Mouse (Mus musculus): ENCODE data around the gene Sfmbt1. TPM values are rescaled to one million over a fixed set of nuclear protein-coding genes. Genes with fewer than 3 reads are reported as not detected.
A peak's percentile ranks its signal among the peaks of the same experiment; 100 is the strongest.

The Sfmbt1 gene
- polyA plus RNA-seq (2015; fragmentation: Nextera tagmentation; extraction: Ambion mirVana) = 11.4 and 12.3 TPM in 2 replicates

DNA sequence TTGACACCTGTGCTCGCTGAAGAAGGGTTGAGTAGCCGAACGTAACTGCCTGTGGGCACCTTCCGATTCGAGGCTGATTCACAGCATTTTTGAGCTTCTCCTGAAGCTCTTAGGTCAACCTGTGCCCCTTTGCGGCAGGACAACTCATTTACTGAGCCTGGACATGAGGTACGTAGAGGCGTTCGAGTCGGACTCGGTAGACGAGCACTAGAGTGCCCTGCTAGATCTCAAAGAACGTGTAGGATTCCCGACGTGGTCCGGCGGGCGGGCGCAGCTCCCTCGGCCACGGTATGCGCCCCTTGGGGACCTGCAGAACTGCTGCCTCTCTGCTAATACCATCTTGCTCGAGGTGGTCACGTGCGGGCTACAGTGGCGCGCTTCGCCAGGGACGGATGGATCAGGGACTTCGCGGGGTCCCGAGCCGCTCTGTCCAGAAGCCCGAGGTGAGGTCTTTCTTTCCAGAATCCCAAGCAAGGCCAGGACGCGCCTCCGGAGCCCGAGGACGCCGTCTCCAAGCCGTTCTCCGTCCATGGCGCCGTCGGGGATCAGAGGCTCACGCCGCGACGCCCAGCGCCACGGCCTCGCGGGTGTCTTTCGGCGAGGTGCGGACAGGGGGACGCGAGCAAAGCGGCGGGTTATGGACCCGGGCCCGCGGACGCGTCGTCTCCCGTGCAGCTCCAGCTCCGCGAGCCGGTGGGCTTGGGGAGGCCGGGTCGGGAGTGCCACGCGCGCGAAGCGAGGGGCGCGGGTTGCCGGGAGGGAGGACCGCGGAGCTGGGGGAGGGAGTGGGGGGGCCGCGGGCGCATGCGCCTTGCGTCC lies at the start of gene Sfmbt1:
TSS of gene Sfmbt1 (plus strand) at position 51 of the 819 bp plus-strand sequence.
- ATAC-seq = peak; percentile 40
- H3K9ac ChIP-seq = peak within 1 kb of the TSS; percentile 85
- peak within 1 kb of the TSS; percentile 95 for H3K4me3 ChIP-seq (replicated peaks)
- no peaks in the 10 kb centered on the region for H3K9me3 ChIP-seq
- H3K27ac ChIP-seq = peak within 1 kb of the TSS; percentile 83
- H3K27me3 ChIP-seq (replicated peaks) = peaks cover 9% of the 10 kb centered on the region; the same call in 1 of the 2 replicates
- H3K36me3 ChIP-seq = no peaks in the 10 kb centered on the region
- peak within 1 kb of the TSS; percentile 91 for H3K4me2 ChIP-seq (replicated peaks)
- peaks cover 9% of the 10 kb centered on the region; the same call in 1 of the 2 replicates for H3K4me1 ChIP-seq (replicated peaks)
- 2% methylated on average over 83 of the region's 87 CpGs for WGBS

DNA sequence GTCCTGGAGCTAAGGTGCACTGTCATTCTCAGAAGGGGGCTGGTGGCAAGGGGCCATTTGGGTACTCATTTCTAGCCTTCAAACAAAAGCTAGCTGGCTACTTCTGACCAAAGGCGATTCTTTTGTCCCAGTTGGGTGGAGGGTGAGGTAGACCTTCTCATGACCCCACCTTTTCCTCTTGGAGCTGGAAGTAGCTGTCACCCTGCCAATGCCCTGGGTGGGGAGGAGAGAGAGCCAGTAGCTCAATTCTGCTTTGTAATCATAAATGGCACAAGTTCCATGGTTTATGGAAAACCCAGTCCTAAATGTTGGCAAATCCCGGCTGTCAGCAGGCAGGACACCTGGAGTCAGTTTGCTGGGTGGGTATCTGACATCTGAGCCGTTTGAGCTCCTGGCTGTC lies 48.6 kb upstream of the Sfmbt1 start:
- no peak for ATAC-seq
- WGBS = 83% methylated on average over 3 of the region's 3 CpGs

DNA sequence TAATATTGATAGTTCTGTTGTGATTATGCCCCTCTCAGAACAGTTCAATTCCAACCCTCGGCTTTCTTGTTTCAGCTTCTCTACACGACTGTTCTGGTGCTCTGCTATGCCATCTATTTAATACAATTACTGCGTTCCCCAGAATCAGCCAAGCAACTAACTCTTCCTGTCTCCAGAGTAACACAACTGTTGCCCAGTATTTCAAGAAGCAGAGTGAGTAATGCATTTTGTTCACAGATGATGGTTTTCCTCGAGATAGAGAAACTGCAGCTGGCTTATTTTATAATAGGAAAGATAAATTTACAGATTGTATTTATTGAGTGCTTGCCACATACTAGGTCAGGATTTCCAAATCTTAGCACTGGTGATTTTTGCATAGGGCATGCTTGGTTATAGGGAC lies 48.0 kb upstream of the Sfmbt1 start:
- H3K4me2 ChIP-seq (replicated peaks) = no peak overlapping the region
- H3K4me3 ChIP-seq (replicated peaks) = no peak overlapping the region
- no peaks in the 10 kb centered on the region for H3K4me1 ChIP-seq (replicated peaks)
- H3K9ac ChIP-seq = no peak overlapping the region
- ATAC-seq = no peak
- H3K36me3 ChIP-seq = peaks cover 29% of the 10 kb centered on the region
- WGBS = 79% methylated on average over 4 of the region's 4 CpGs
- no peaks in the 10 kb centered on the region for H3K27me3 ChIP-seq (replicated peaks)
- no peak overlapping the region for H3K27ac ChIP-seq
- H3K9me3 ChIP-seq = no peaks in the 10 kb centered on the region

More for the DNA sequence above, 48.6 kb upstream of the Sfmbt1 start:
- no peak overlapping the region for H3K4me3 ChIP-seq (replicated peaks)
- H3K4me2 ChIP-seq (replicated peaks) = no peak overlapping the region
- no peaks in the 10 kb centered on the region for H3K9me3 ChIP-seq
- H3K27me3 ChIP-seq (replicated peaks) = no peaks in the 10 kb centered on the region
- H3K9ac ChIP-seq = no peak overlapping the region
- no peak overlapping the region for H3K27ac ChIP-seq
- H3K36me3 ChIP-seq = peaks cover 29% of the 10 kb centered on the region
- H3K4me1 ChIP-seq (replicated peaks) = no peaks in the 10 kb centered on the region

DNA sequence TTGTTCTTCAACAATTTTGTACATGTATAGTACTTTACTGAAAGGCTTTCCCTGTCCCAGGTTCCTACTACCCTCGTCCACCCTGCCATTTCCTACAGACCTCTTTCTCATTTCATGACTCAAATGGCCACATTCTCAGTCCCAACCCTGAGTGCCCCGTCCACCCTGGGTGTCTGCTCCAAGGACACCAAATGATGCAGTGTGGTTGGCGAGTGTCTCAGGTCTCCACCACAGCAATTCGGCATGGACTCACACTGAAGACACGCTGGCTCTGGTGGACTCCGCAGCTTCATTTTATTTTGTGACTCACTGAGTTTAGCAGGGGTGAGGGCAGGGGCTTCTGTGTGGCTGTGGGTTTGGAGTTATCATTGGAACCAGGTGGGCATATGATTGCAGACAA lies 44.5 kb upstream of the Sfmbt1 start:
- Histone ChIP-seq H3K27ac (no peak overlapping the region), H3K4me1 (replicated peaks) (no peaks in the 10 kb centered on the region), H3K4me2 (replicated peaks) (no peak overlapping the region), H3K9me3 (no peaks in the 10 kb centered on the region), H3K27me3 (replicated peaks) (no peaks in the 10 kb centered on the region), H3K9ac (no peak overlapping the region), H3K4me3 (replicated peaks) (no peak overlapping the region), H3K36me3 (peaks cover 20% of the 10 kb centered on the region; the same call in 1 of the 2 replicates)
- no peak for ATAC-seq
- WGBS = 96% methylated on average over 6 of the region's 6 CpGs

DNA sequence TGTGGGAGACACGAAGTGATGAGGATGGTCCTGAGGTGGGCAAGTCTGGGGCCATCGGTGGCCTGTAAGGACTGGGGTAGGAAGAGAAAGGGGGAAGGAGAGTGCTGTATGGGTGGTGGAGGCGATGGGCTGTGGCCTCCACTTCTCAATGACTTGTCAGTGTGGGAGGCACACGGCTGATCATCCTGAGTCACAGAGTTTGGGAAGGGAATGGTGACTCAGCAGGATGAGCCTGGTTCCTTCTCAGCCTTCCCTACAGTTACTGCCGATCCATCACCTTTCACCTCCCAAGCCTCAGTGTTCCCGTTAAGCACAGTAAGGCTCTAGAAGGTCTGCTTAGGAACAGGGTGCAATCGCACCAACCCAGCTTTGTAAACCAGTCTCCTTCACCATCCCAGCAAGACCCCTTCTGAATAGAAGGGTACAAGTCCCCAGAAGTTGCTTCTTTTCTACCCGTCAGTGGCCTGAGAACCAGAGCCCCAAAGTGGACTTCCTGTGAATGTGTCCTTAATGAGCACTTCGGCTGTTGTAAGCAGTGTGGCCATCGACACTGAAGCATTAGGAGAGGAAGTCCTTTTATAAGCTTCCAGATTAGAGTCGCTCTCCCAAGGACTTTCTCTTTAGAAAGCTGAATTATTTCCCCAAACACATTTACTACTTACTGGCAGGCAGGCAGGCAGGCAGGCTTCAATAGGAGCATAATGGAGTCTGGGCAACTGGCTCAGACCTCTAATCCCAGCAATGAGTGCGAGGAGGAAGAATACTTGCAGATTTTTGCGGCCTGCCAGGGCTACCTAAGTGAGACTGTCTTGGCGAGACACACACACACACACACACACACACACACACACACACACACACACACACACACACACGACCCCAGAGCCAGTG lies 43.3 kb upstream of the Sfmbt1 start:
- no peak overlapping the region for H3K4me2 ChIP-seq (replicated peaks)
- H3K4me1 ChIP-seq (replicated peaks) = no peaks in the 10 kb centered on the region
- no peak overlapping the region for H3K27ac ChIP-seq
- H3K9ac ChIP-seq = no peak overlapping the region
- no peaks in the 10 kb centered on the region for H3K27me3 ChIP-seq (replicated peaks)
- no peak overlapping the region for H3K4me3 ChIP-seq (replicated peaks)
- 73% methylated on average over 15 of the region's 15 CpGs for WGBS
- H3K36me3 ChIP-seq = peaks cover 18% of the 10 kb centered on the region; the same call in 1 of the 2 replicates
- no peaks in the 10 kb centered on the region for H3K9me3 ChIP-seq
- peak; percentile 39 for ATAC-seq

DNA sequence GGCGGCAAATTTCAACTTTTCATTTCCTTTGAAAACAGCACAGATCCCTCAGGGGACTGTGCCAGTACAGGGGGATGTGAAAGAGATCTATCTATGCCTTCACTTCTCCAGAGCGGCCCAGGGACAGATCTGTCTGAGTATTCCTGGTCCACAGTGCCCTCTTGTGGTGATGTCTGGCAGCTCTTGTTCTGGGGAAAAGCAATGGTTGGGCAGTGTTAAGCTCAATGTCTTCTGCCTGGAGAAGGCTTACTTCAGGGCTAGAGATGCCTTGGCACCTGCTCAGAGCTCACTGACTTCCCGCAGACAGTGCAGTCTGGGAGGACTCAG lies 42.7 kb upstream of the Sfmbt1 start:
- H3K4me3 ChIP-seq (replicated peaks) = no peak overlapping the region
- H3K9me3 ChIP-seq = no peaks in the 10 kb centered on the region
- H3K9ac ChIP-seq = no peak overlapping the region
- WGBS = 11% methylated on average over 3 of the region's 3 CpGs
- no peaks in the 10 kb centered on the region for H3K27me3 ChIP-seq (replicated peaks)
- no peak overlapping the region for H3K4me2 ChIP-seq (replicated peaks)
- peak; percentile 90 for ATAC-seq
- H3K27ac ChIP-seq = no peak overlapping the region
- no peaks in the 10 kb centered on the region for H3K4me1 ChIP-seq (replicated peaks)
- H3K36me3 ChIP-seq = peaks cover 17% of the 10 kb centered on the region; the same call in 1 of the 2 replicates

DNA sequence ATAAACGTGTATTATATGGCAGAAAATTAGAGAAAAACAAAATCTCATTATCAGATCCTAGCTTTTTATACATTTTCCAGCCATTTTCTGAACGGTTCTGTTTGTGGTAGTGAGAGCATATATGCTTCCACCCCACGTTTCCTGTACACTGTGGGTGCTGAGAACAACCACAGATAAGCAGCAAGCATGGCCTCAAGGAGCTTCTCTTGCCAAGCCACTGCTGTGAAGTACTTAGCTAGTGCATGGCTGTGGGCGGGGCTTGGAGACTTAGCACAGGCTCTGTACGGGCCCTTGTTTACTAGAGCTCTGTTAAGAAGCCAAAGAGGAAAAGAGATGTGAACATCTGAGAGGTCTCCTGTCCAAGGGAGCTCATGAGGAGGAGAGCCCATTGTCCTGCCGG lies 39.7 kb upstream of the Sfmbt1 start:
- Histone ChIP-seq H3K36me3 (peaks cover 9% of the 10 kb centered on the region; the same call in 1 of the 2 replicates), H3K4me3 (replicated peaks) (no peak overlapping the region), H3K4me1 (replicated peaks) (no peaks in the 10 kb centered on the region), H3K27ac (no peak overlapping the region), H3K9me3 (no peaks in the 10 kb centered on the region), H3K9ac (no peak overlapping the region), H3K4me2 (replicated peaks) (no peak overlapping the region), H3K27me3 (replicated peaks) (no peaks in the 10 kb centered on the region)
- no peak for ATAC-seq
- WGBS = 72% methylated on average over 6 of the region's 6 CpGs

DNA sequence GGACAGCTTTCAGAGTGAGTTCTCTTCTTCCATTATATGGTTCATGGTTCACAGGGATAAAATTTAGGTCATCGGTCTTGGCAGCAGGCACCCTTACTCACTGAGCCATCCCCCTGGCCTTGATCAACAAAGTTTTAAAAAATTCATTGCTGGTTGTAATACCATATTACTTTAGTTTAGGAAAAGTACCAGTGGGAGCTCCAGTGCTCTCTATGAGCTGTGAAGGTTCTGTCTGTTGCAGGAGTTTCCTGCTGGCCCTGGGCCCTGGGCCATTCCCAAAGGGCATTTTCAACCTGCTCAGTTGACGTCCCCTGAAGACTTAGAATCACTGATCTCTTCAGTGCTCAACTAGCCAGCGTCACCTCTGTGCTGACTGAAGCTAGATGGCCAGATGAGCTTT lies 32.5 kb upstream of the Sfmbt1 start:
- 97% methylated on average over 3 of the region's 3 CpGs for WGBS
- no peak for ATAC-seq
- H3K27me3 ChIP-seq (replicated peaks) = no peaks in the 10 kb centered on the region
- no peak overlapping the region for H3K4me3 ChIP-seq (replicated peaks)
- no peak overlapping the region for H3K27ac ChIP-seq
- no peaks in the 10 kb centered on the region for H3K4me1 ChIP-seq (replicated peaks)
- H3K4me2 ChIP-seq (replicated peaks) = no peak overlapping the region
- H3K9me3 ChIP-seq = no peaks in the 10 kb centered on the region
- H3K36me3 ChIP-seq = peaks cover 22% of the 10 kb centered on the region
- H3K9ac ChIP-seq = no peak overlapping the region

DNA sequence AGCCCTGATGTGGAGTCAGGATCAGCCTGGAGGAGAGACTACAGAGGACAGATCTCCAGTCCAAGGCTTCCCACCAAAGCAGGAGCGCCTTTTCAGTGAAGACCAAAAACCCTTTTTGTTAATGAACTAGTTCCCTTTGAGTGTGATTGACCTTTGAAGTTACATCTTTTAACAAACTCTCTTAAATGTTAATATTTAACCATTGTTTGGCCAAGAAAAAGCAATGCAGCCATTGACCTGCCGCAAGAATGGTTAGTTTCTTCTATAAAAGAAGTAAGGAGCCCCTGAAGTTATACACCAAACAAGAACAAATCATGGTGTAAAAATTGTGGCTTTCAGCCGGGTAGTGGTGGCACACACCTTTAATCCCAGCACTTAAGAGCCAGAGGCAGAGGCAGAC lies 24.0 kb upstream of the Sfmbt1 start:
- no peak overlapping the region for H3K4me3 ChIP-seq (replicated peaks)
- WGBS = 74% methylated on average over 3 of the region's 3 CpGs
- H3K4me1 ChIP-seq (replicated peaks) = 0 out of 2 replicates have a peak, but pooled peaks cover 2% of the 10 kb centered on the region
- no peaks in the 10 kb centered on the region for H3K27me3 ChIP-seq (replicated peaks)
- H3K4me2 ChIP-seq (replicated peaks) = no peak overlapping the region
- peak; percentile 42 for ATAC-seq
- H3K36me3 ChIP-seq = peaks cover 13% of the 10 kb centered on the region
- H3K27ac ChIP-seq = no peak overlapping the region
- no peak overlapping the region for H3K9ac ChIP-seq
- H3K9me3 ChIP-seq = no peaks in the 10 kb centered on the region

DNA sequence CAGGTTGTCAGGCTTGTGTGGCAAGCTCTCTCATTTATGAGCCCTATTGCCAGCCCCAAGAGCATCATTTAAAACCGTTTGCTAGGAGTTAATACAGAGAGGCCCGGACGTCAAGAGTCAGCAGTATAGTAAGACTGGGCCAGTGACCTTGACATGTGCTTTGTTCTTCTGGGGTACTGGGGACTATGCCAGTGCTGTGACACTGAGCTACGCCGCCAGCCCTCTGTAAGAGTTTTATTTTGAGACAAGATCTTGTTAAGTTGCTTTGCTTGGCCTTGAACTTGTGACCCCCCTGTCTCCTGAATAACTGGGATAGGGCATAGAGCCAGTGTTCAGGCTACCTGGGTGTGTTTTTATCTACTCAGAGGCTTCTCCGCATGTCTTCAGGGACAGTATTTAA lies 22.2 kb upstream of the Sfmbt1 start:
- no peak overlapping the region for H3K27ac ChIP-seq
- H3K27me3 ChIP-seq (replicated peaks) = no peaks in the 10 kb centered on the region
- H3K4me1 ChIP-seq (replicated peaks) = 0 out of 2 replicates have a peak, but pooled peaks cover 2% of the 10 kb centered on the region
- no peak overlapping the region for H3K9ac ChIP-seq
- no peaks in the 10 kb centered on the region for H3K9me3 ChIP-seq
- H3K4me3 ChIP-seq (replicated peaks) = no peak overlapping the region
- WGBS = 87% methylated on average over 6 of the region's 6 CpGs
- ATAC-seq = no peak
- peaks cover 13% of the 10 kb centered on the region for H3K36me3 ChIP-seq
- no peak overlapping the region for H3K4me2 ChIP-seq (replicated peaks)

DNA sequence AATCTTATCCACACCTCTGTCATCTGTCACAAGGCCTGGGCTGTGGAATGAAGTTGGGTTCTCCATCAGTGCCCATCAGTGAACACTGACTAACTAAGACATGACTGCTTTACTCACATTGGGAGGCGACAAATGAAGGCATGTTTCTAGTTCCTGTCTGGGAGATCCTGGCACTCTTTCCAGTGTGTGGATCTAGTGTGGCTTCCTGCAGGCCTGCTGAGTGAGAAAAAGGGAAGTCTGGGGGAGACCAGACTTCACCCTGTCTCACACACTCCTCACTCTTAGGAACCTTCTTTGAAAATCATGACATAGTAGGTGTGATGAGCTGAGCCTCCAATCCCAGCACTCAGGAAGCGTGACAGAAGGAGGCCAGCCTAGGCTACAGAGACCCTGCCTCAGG lies 19.9 kb upstream of the Sfmbt1 start:
- no peak overlapping the region for H3K27ac ChIP-seq
- H3K9me3 ChIP-seq = no peaks in the 10 kb centered on the region
- ATAC-seq = no peak
- WGBS = 88% methylated on average over 2 of the region's 2 CpGs
- no peaks in the 10 kb centered on the region for H3K27me3 ChIP-seq (replicated peaks)
- no peak overlapping the region for H3K9ac ChIP-seq
- no peak overlapping the region for H3K4me3 ChIP-seq (replicated peaks)
- H3K4me1 ChIP-seq (replicated peaks) = 0 out of 2 replicates have a peak, but pooled peaks cover 2% of the 10 kb centered on the region
- no peak overlapping the region for H3K4me2 ChIP-seq (replicated peaks)
- peaks cover 7% of the 10 kb centered on the region for H3K36me3 ChIP-seq

DNA sequence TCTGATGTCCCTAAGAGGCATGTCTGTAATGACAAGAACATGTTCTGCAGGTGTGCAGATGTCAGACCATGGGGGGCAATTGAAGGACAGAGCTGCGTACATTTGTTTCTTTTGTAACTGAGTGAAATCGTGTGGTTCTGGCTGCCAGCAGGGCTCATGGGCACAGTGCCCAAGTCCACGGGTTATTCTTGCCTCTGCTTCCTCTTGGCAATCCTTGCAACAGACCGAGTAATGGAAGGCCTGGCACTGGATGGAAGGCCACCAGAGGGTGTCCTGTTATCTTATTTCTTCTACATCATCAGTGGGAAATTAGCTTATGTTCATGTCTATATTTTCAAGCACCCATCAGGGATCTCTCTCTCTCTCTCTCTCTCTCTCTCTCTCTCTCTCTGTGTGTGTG lies 19.0 kb upstream of the Sfmbt1 start:
- H3K27me3 ChIP-seq (replicated peaks) = no peaks in the 10 kb centered on the region
- no peak overlapping the region for H3K27ac ChIP-seq
- WGBS = 56% methylated on average over 4 of the region's 4 CpGs
- H3K9ac ChIP-seq = no peak overlapping the region
- H3K36me3 ChIP-seq = no peaks in the 10 kb centered on the region
- H3K4me3 ChIP-seq (replicated peaks) = no peak overlapping the region
- no peaks in the 10 kb centered on the region for H3K9me3 ChIP-seq
- no peak for ATAC-seq
- 0 out of 2 replicates have a peak, but pooled peaks cover 2% of the 10 kb centered on the region for H3K4me1 ChIP-seq (replicated peaks)
- no peak overlapping the region for H3K4me2 ChIP-seq (replicated peaks)
